Mouse (Mus musculus) adrenal gland, postnatal 14 days (tissue): ENCODE data around the gene Henmt1. TPM values are rescaled to one million over a fixed set of nuclear protein-coding genes. Genes with fewer than 3 reads are reported as not detected.

ENCODE experiments used
- DNase-seq: peaks from one replicate; pipeline ENCODE4 v3.0.0; 2021; ENCODE audit warnings: mixed read lengths
- long read RNA-seq, 2 experiments: library from polyadenylated mRNA; stranded (forward); transcript quantifications; one replicate each; pipeline ENCODE4 v2.0.0; 2021
- total RNA-seq: library from RNA; stranded (reverse); gene quantifications from 2 replicates; pipeline ENCODE4 v1.2.3, GENCODE M21; 2021

The Henmt1 gene
- total RNA-seq = not detected in 2 replicates
- long read RNA-seq, experiment 1 = 0 reads
- long read RNA-seq, experiment 2, partial matches to known transcripts = 0 of 1 reads
- long read RNA-seq, experiment 2, other reads (novel, unspliced or antisense) = 0 of 1 reads

- DNase-seq = no peak
Observed at GRCm38 (mm10) chr3:108939573-108939972, at the start of gene Henmt1. Gene Henmt1, plus strand, starts transcription at chr3:108939873.

- no peak for DNase-seq
Observed at GRCm38 (mm10) chr3:108889908-108890307, 49.8 kb upstream of the Henmt1 start, which contains the start of gene Fndc7. Gene Fndc7, minus strand, starts transcription at chr3:108890008.

GRCm38 (mm10) chr3:108892080-108892479 is 47.6 kb upstream of the Henmt1 start:
- no peak for DNase-seq

GRCm38 (mm10) chr3:108892914-108893313 is 46.8 kb upstream of the Henmt1 start:
- no peak for DNase-seq

- no peak for DNase-seq
Observed at GRCm38 (mm10) chr3:108898640-108899039, 41.0 kb upstream of the Henmt1 start.

GRCm38 (mm10) chr3:108900147-108900546 is 39.5 kb upstream of the Henmt1 start:
- no peak for DNase-seq

- no peak for DNase-seq
Observed at GRCm38 (mm10) chr3:108900681-108901080, 39.0 kb upstream of the Henmt1 start.

- no peak for DNase-seq
Observed at GRCm38 (mm10) chr3:108902038-108902437, 37.6 kb upstream of the Henmt1 start.

- no peak for DNase-seq
Observed at GRCm38 (mm10) chr3:108902934-108903333, 36.7 kb upstream of the Henmt1 start.

- no peak for DNase-seq
Observed at GRCm38 (mm10) chr3:108910303-108911080, 29.2 kb upstream of the Henmt1 start.

- peak; percentile 81 for DNase-seq
Observed at GRCm38 (mm10) chr3:108911081-108911547, 28.6 kb upstream of the Henmt1 start.

- DNase-seq = peak; percentile 98
Observed at GRCm38 (mm10) chr3:108911548-108912413, 27.9 kb upstream of the Henmt1 start, which contains the start of gene Prpf38b. Gene Prpf38b, minus strand, starts transcription at chr3:108911727.

GRCm38 (mm10) chr3:108915999-108916398 is 23.7 kb upstream of the Henmt1 start:
- no peak for DNase-seq

- DNase-seq = no peak
Observed at GRCm38 (mm10) chr3:108916857-108917256, 22.8 kb upstream of the Henmt1 start.

- no peak for DNase-seq
Observed at GRCm38 (mm10) chr3:108917986-108918385, 21.7 kb upstream of the Henmt1 start.

- no peak for DNase-seq
Observed at GRCm38 (mm10) chr3:108918852-108919251, 20.8 kb upstream of the Henmt1 start.

- no peak for DNase-seq
Observed at GRCm38 (mm10) chr3:108920442-108921070, 19.1 kb upstream of the Henmt1 start.

- no peak for DNase-seq
Observed at GRCm38 (mm10) chr3:108921822-108922221, 17.9 kb upstream of the Henmt1 start.

GRCm38 (mm10) chr3:108925677-108926076 is 14.0 kb upstream of the Henmt1 start:
- no peak for DNase-seq

- no peak for DNase-seq
Observed at GRCm38 (mm10) chr3:108926308-108926707, 13.4 kb upstream of the Henmt1 start.

GRCm38 (mm10) chr3:108933557-108933956 is 6.1 kb upstream of the Henmt1 start:
- no peak for DNase-seq

GRCm38 (mm10) chr3:108938691-108939090 is 982 bp upstream of the Henmt1 start:
- DNase-seq = no peak
